Mouse (Mus musculus) forebrain, embryonic 15.5 days (tissue): ENCODE results near the gene Mctp1. TPM values are rescaled to one million over a fixed set of nuclear protein-coding genes. Genes with fewer than 3 reads are reported as not detected.
"Not testable (repeated sequence)": the region's sequence is repeated elsewhere in the genome, so short reads cannot be mapped to it uniquely, and the experiment has no call there.

Experiments used
- ATAC-seq: fragments of 200-750 bp; cut with Nextera tagmentation; replicated peaks from 2 replicates; pipeline ENCODE4 v1.8.0; 2017; ENCODE audit warnings: mild to moderate bottlenecking, moderate TSS enrichment, moderate library complexity
- H3K27ac ChIP-seq: fragments of 300-500 bp; sonication (generic); replicated peaks from 2 replicates; pipeline ENCODE4 v1.5.1; 2015; ENCODE audit warnings: mild to moderate bottlenecking, inconsistent platforms
- H3K27me3 ChIP-seq: fragments of 300-500 bp; sonication (generic); 2 replicates; pipeline ENCODE4 v1.6.1; 2015; ENCODE audit warnings: inconsistent platforms
- H3K36me3 ChIP-seq: fragments of 300-500 bp; sonication (generic); 2 replicates; pipeline ENCODE4 v1.6.1; 2015; ENCODE audit warnings: mild to moderate bottlenecking, inconsistent platforms
- H3K4me1 ChIP-seq: fragments of 300-500 bp; sonication (generic); 2 replicates; pipeline ENCODE4 v1.6.1; 2015; ENCODE audit warnings: inconsistent platforms
- H3K4me2 ChIP-seq: fragments of 300-500 bp; sonication (generic); replicated peaks from 2 replicates; pipeline ENCODE4 v1.6.1; 2015; ENCODE audit warnings: mild to moderate bottlenecking, inconsistent platforms
- H3K4me3 ChIP-seq: fragments of 300-500 bp; sonication (generic); 2 replicates; pipeline ENCODE4 v1.5.1; 2015; ENCODE audit warnings: mild to moderate bottlenecking, inconsistent platforms
- H3K9ac ChIP-seq: fragments of 300-500 bp; sonication (generic); replicated peaks from 2 replicates; pipeline ENCODE4 v1.6.1; 2015; ENCODE audit warnings: mild to moderate bottlenecking, inconsistent platforms
- H3K9me3 ChIP-seq: fragments of 300-500 bp; sonication (generic); 2 replicates; pipeline ENCODE4 v1.6.1; 2016; ENCODE audit warnings: inconsistent platforms
- WGBS: fragments of 180-500 bp; shearing (Covaris S2); methylation state at CpG from one replicate; pipeline ENCODE4 v1.1.7; 2015; ENCODE audit warnings: mixed read lengths; 5-methylcytosine and 5-hydroxymethylcytosine counted together
- polyA plus RNA-seq: library from polyadenylated mRNA; unstranded; fragments of >200 nt; fragmentation: Nextera tagmentation; extraction: Ambion mirVana; gene quantifications from 2 replicates; pipeline ENCODE4 v1.2.1, GENCODE M21; 2015

Gene Mctp1
- polyA plus RNA-seq, 1 experiment from 2014 or later, result 5.1 TPM

DNA sequence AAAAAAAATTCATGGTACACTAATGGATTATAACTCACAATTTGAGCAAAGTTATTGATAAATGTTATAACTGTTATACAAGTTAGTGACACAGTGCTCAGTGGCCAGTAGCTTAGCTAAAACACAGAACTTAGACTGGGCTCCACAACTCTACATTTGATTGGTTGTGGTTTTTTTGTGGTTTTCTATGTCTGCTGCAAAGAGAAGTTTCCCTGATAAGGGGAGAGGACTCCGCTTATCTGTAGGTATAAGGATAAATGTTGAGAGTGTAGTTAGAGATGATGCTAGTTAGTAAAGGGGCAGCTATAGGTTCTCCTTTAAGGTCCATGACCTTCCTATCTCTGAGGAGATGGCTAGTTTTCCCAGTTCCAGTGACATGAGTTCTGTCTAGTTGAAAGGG, 36.7 kb downstream of the Mctp1 start:
- Histone ChIP-seq H3K27ac (no peak overlapping the region), H3K9ac (no peak overlapping the region), H3K4me1 (no peaks in the 10 kb centered on the region), H3K4me3 (no peak overlapping the region), H3K4me2 (no peak overlapping the region), H3K27me3 (no peaks in the 10 kb centered on the region), H3K36me3 (no peaks in the 10 kb centered on the region), H3K9me3 (no peaks in the 10 kb centered on the region)
- no peak for ATAC-seq
- 93% methylated on average over 1 of the region's 1 CpGs for WGBS

DNA sequence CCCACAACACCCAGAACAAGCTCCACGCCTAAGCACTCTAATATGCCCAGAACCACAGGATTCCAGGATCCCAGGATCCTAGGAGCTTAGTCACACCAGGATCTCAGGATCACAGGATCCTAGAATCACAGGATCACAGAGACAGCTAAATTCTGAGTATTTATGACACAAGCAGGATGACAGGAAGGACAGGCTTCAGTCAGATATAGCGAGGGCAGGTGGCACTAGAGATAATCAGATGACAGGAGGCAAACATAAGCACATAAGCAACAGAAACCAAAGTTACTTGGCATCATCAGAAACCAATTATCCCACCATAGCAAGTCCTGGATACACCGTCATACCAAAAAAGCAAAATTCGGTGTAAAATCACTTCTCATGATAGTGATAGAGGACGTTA, 37.8 kb downstream of the Mctp1 start:
- Histone ChIP-seq H3K9me3 (no peaks in the 10 kb centered on the region), H3K36me3 (no peaks in the 10 kb centered on the region), H3K4me1 (no peaks in the 10 kb centered on the region), H3K4me2 (no peak overlapping the region), H3K4me3 (no peak overlapping the region), H3K27ac (no peak overlapping the region), H3K9ac (no peak overlapping the region), H3K27me3 (no peaks in the 10 kb centered on the region)
- no peak for ATAC-seq
- WGBS, result 86% methylated on average over 5 of the region's 5 CpGs

DNA sequence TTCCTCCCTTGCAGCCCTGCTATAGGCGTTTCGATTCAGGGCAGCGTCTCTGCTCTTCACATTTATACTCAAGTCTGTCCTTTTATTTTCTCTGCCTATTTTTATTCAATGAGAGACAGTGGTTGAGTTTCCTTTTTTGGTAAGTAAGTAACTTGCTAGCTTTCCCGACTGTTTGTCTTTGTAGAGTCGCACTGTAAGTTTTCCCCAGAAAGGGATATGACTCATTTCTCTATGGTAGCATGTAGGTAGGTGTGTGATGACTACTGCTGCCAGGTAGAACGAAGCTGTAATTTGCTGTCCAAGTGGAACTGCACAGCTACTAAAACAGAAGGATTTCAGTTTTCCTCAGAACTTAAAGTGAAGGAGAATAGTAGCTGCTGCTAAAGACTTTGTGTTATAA, 45.1 kb downstream of the Mctp1 start:
- Histone ChIP-seq H3K9me3 (no peaks in the 10 kb centered on the region), H3K27me3 (no peaks in the 10 kb centered on the region), H3K4me2 (no peak overlapping the region), H3K4me1 (no peaks in the 10 kb centered on the region), H3K4me3 (no peak overlapping the region), H3K36me3 (no peaks in the 10 kb centered on the region), H3K9ac (no peak overlapping the region), H3K27ac (no peak overlapping the region)
- ATAC-seq, result no peak
- 79% methylated on average over 6 of the region's 6 CpGs for WGBS

DNA sequence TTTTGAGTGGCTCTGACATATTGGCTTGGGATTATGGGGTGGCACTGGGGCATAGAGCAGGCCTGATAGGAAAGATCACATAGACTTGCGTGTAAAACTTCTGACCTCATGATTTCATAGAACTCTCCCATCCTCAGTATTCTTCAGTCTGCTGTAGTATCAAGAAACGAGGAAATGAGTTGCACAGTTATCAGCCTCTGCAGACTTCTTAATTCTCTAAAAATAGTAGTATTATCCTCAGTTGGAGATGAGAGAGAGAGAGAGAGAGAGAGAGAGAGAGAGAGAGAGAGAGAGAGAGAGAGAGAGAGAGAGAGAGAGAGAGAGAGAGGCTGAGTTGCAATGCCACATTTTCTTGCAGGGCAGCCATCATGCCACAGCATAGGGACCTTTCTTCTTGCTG, 45.6 kb downstream of the Mctp1 start:
- no peak for ATAC-seq
- Histone ChIP-seq H3K4me1 (no peaks in the 10 kb centered on the region), H3K27ac (no peak overlapping the region), H3K9ac (no peak overlapping the region), H3K9me3 (no peaks in the 10 kb centered on the region), H3K4me2 (no peak overlapping the region), H3K36me3 (no peaks in the 10 kb centered on the region), H3K27me3 (no peaks in the 10 kb centered on the region), H3K4me3 (no peak overlapping the region)
- 79% methylated on average over 2 of the region's 2 CpGs for WGBS

DNA sequence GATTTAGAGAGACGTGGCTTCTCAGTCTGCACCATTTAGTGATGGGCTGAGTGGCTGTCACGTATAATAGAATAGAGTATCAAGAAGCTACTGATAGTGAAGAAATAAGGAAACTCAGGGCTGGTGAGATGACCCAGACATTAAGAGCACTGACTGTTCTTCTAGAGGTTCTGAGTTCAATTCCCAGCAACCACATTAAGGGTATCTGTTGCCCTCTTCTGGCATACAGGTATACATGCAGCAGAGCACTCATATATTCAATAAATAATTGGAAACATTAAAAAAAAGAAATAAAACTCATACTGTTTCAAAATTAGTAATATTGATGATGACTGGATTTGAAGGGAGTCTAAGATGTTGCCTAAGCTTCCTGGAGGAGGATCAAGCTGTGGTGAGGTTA, 47.6 kb downstream of the Mctp1 start:
- no peak overlapping the region for H3K4me2 ChIP-seq
- no peaks in the 10 kb centered on the region for H3K27me3 ChIP-seq
- H3K9me3 ChIP-seq, result no peaks in the 10 kb centered on the region
- no peak for ATAC-seq
- H3K9ac ChIP-seq, result no peak overlapping the region
- H3K4me3 ChIP-seq, result no peak overlapping the region
- no peak overlapping the region for H3K27ac ChIP-seq
- H3K36me3 ChIP-seq, result no peaks in the 10 kb centered on the region
- no peaks in the 10 kb centered on the region for H3K4me1 ChIP-seq
- 84% methylated on average over 2 of the region's 2 CpGs for WGBS

DNA sequence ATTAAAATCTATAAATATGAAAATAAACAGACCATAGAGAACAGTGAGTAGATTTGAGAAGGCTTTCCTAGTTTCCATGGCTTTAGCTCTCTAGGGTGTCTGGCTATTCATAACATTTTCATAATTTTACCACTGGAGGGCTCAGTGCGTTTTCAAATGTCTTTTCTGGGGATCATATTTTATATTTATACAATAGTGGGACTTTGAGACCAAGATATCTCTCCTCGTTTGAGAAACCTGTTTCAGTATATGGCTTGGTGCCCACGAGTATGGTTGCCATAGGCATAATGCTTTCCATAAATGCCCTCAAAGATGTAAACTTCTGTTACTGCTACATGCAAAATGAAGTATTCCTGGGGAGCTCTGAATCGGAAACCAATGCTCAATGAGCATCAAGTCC, 49.1 kb downstream of the Mctp1 start:
- H3K9ac ChIP-seq, result no peak overlapping the region
- H3K4me3 ChIP-seq, result no peak overlapping the region
- H3K4me2 ChIP-seq, result no peak overlapping the region
- 79% methylated on average over 4 of the region's 4 CpGs for WGBS
- H3K9me3 ChIP-seq, result no peaks in the 10 kb centered on the region
- no peak; the same call in 1 of the 2 replicates for ATAC-seq
- no peaks in the 10 kb centered on the region for H3K36me3 ChIP-seq
- H3K27ac ChIP-seq, result no peak overlapping the region
- no peaks in the 10 kb centered on the region for H3K27me3 ChIP-seq
- H3K4me1 ChIP-seq, result no peaks in the 10 kb centered on the region

DNA sequence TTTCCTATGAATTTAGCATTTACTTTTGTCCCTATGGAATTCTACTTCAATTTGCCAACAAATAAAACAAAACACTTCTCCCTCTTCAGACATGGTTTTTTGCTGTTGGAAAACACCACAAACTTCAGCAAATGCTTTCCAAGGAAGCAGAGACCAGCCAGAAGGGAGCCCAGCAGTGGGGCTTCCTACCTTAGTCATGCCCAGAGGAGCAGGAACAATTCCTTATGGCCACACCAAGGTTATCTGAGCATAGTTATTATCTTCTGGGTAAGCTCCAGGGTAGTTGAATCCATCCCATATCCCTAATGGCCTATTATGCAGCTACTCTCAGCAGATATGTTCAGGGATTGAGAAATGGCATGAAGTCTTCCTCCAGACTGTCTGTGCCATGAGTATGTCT, 52.1 kb downstream of the Mctp1 start:
- H3K9me3 ChIP-seq, result no peaks in the 10 kb centered on the region

DNA sequence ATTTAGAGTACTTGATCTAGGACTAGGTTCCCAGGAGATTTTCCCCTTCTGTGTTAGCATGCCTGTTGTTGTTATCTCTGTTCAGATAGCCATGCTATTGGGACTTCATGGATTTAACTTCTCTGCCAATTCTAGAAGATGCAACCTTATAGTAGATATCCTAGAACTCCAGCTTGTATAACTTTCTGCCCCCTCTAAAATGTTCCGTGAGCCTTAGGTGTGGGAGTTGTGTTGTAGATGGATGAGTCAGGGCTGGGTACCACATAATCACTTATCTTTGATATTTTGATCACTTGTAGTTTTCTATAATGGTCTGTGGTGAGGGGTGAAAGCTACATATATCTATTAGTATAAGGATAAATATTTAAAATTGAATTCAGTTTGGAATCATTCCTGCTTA, 54.4 kb downstream of the Mctp1 start:
- no peak for ATAC-seq
- Histone ChIP-seq H3K27ac (no peak overlapping the region), H3K27me3 (no peaks in the 10 kb centered on the region), H3K9ac (no peak overlapping the region), H3K4me3 (no peak overlapping the region), H3K4me1 (no peaks in the 10 kb centered on the region), H3K36me3 (no peaks in the 10 kb centered on the region), H3K9me3 (no peaks in the 10 kb centered on the region), H3K4me2 (no peak overlapping the region)
- WGBS, result 98% methylated on average over 1 of the region's 1 CpGs

More for the DNA sequence above, 52.1 kb downstream of the Mctp1 start:
- H3K27me3 ChIP-seq, result no peaks in the 10 kb centered on the region
- no peaks in the 10 kb centered on the region for H3K36me3 ChIP-seq
- H3K4me1 ChIP-seq, result no peaks in the 10 kb centered on the region
- no peak for ATAC-seq
- no peak overlapping the region for H3K9ac ChIP-seq
- H3K4me3 ChIP-seq, result no peak overlapping the region
- no peak overlapping the region for H3K27ac ChIP-seq
- no peak overlapping the region for H3K4me2 ChIP-seq

DNA sequence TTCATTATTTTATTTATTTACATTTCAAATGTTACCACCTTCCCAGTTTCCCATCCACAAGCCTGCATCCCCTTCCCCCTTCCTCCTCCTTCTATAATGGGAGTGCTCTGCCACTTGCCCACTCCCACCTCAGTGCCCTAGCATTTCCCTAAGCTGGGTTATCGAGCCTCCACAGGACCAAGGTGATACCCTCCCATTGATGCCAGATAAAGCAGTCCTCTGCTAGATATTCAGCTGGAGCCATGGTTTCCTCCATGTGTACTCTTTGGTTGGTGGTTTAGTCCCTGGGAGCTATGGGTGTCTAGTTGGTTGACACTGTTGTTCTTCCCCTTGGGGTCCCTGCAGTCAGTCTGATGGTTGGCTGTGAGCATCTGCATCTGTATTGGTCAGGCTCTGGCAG, 61.7 kb downstream of the Mctp1 start:
- no peak for ATAC-seq
- 76% methylated on average over 1 of the region's 1 CpGs for WGBS
- H3K27ac ChIP-seq, result no peak overlapping the region

DNA sequence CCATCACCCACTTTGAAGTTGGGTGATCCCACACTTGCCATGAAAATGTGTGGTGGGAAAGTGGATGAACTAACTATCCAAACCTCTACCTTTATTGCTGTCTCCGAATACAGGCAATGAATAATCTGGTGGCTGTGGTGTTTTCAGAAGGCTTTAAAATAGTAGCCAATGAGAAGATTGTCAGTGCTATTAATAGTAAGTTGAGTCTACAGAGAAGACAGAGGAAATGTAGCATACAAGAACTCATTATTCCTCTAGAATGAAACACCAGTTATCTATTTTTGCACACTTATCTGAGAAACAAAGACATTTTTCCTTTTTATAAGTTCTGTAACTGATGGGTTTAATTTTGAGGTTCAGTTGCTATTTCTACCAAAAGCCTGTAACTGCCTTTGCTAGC, 63.2 kb downstream of the Mctp1 start:
- no peak overlapping the region for H3K4me2 ChIP-seq
- no peaks in the 10 kb centered on the region for H3K36me3 ChIP-seq
- no peak overlapping the region for H3K9ac ChIP-seq
- ATAC-seq, result no peak
- no peak overlapping the region for H3K4me3 ChIP-seq
- WGBS, result 94% methylated on average over 1 of the region's 1 CpGs
- H3K27me3 ChIP-seq, result no peaks in the 10 kb centered on the region
- no peaks in the 10 kb centered on the region for H3K4me1 ChIP-seq
- no peaks in the 10 kb centered on the region for H3K9me3 ChIP-seq
- H3K27ac ChIP-seq, result no peak overlapping the region

More for the DNA sequence above, 61.7 kb downstream of the Mctp1 start:
- H3K27me3 ChIP-seq, result no peaks in the 10 kb centered on the region
- H3K4me2 ChIP-seq, result no peak overlapping the region
- H3K4me3 ChIP-seq, result no peak overlapping the region
- H3K4me1 ChIP-seq, result no peaks in the 10 kb centered on the region
- no peaks in the 10 kb centered on the region for H3K9me3 ChIP-seq
- no peak overlapping the region for H3K9ac ChIP-seq
- no peaks in the 10 kb centered on the region for H3K36me3 ChIP-seq

DNA sequence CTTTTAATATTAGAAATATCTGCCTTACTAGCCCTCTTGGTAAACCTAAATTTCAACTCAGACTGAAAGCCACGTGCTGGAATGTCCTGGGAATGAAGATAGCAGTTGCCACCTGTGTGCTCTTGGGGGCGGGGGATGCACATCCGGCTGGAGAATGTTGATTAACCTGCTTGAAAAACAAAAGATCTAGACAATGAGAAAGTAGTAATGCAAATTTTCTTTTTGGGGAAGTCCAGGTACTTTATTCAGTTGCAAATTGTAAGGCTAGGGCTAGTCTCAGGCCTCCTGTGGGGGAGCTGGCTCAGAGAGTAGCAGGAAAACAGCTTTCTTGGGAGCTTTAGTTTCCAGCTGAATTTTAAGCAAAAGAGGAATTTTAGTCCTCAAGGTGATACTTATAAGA, 67.2 kb downstream of the Mctp1 start:
- not testable (repeated sequence) for ATAC-seq, H3K9ac ChIP-seq, H3K4me1 ChIP-seq, H3K4me3 ChIP-seq, H3K4me2 ChIP-seq, H3K9me3 ChIP-seq, H3K36me3 ChIP-seq, H3K27ac ChIP-seq, H3K27me3 ChIP-seq
- WGBS, result 68% methylated on average over 3 of the region's 3 CpGs

DNA sequence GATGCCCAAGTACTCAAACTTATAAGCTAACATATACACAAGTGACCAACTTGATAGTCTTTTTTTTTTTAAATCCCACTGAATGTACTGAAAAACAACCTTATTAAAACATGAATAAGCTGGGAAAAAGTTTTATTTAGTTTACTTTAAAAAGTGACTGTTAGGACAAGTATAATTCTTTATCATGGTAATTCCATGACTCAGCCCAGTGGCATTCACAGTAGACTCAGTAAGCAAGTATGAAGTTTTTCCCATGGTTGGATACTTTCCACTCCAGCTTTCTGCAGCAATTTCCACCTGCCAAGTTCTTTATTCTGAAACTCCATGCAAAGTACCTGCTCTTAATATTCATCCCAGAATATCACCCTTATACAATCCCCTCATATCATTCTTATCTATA, 97.3 kb downstream of the Mctp1 start:
- Histone ChIP-seq H3K27me3 (no peaks in the 10 kb centered on the region), H3K9ac (no peak overlapping the region), H3K4me3 (no peak overlapping the region), H3K9me3 (no peaks in the 10 kb centered on the region), H3K36me3 (no peaks in the 10 kb centered on the region), H3K4me1 (peaks cover 3% of the 10 kb centered on the region; the same call in 1 of the 2 replicates), H3K4me2 (no peak overlapping the region), H3K27ac (no peak overlapping the region)
- no peak for ATAC-seq

DNA sequence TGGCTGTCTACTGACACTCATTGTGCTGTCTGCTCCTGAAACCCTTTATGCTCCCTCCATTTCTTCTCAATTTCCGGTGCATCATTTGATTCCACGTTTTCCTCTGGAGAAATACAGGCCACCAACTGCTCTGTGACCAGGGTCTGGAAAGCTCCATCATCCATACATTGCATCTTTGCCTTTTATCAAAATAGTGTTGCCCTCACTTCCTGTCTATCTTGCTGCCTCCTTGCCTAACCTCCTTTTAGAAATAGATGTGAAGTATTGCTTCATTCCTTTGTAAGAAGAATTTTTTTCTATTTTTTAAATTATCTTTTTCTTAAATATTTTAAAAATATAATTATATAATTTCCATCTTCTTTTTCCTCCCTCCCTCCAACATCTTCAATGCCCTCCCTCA, 98.7 kb downstream of the Mctp1 start:
- no peak overlapping the region for H3K9ac ChIP-seq
- ATAC-seq, result no peak
- WGBS, result 71% methylated on average over 2 of the region's 2 CpGs

More for the DNA sequence above, 98.7 kb downstream of the Mctp1 start:
- Histone ChIP-seq H3K27me3 (no peaks in the 10 kb centered on the region), H3K4me2 (no peak overlapping the region), H3K4me3 (no peak overlapping the region), H3K36me3 (no peaks in the 10 kb centered on the region), H3K4me1 (peaks cover 3% of the 10 kb centered on the region; the same call in 1 of the 2 replicates), H3K9me3 (no peaks in the 10 kb centered on the region), H3K27ac (no peak overlapping the region)
